Mouse (Mus musculus): ENCODE measurements around the gene Mrrf. TPM values are rescaled to one million over a fixed set of nuclear protein-coding genes. Genes with fewer than 3 reads are reported as not detected.

Gene Mrrf
- polyA plus RNA-seq, 1 experiment from 2014 or later, result 30.6 TPM

Other genes with a start within 250 kb of the Mrrf start
- gene Ttll11, start 156.5 kb upstream of the Mrrf start, polyA plus RNA-seq (2014; fragmentation: Nextera tagmentation; extraction: Ambion mirVana), result 5.1 and 6.4 TPM in 2 replicates
- gene Ndufa8, start 87.0 kb upstream of the Mrrf start, polyA plus RNA-seq (2014; fragmentation: Nextera tagmentation; extraction: Ambion mirVana), result 263 and 316 TPM in 2 replicates
- gene Morn5, start 86.9 kb upstream of the Mrrf start, polyA plus RNA-seq (2014; fragmentation: Nextera tagmentation; extraction: Ambion mirVana), result 0.54 and 1.5 TPM in 2 replicates
- 0.46 TPM in 1 of 2 replicates, not detected in the other for gene Lhx6, start 31.0 kb upstream of the Mrrf start, polyA plus RNA-seq (2014; fragmentation: Nextera tagmentation; extraction: Ambion mirVana)
- 151 and 172 TPM in 2 replicates for gene Rbm18, start 384 bp downstream of the Mrrf start, polyA plus RNA-seq (2014; fragmentation: Nextera tagmentation; extraction: Ambion mirVana)
- 2.2 and 4.3 TPM in 2 replicates for gene Ptgs1, start 94.0 kb downstream of the Mrrf start, polyA plus RNA-seq (2014; fragmentation: Nextera tagmentation; extraction: Ambion mirVana)
- gene Olfr338, start 237.1 kb downstream of the Mrrf start, polyA plus RNA-seq (2014; fragmentation: Nextera tagmentation; extraction: Ambion mirVana), result not detected in 2 replicates

All from midbrain, embryonic 14.5 days (tissue).